Mouse (Mus musculus) neural tube, embryonic 15.5 days (tissue): ENCODE data around the gene 1700017D01Rik. TPM values are rescaled to one million over a fixed set of nuclear protein-coding genes. Genes with fewer than 3 reads are reported as not detected.

ENCODE experiments used
- ATAC-seq: fragments of 200-750 bp; cut with Nextera tagmentation; 2 replicates; pipeline ENCODE4 v1.8.0; 2017; ENCODE audit warnings: mild to moderate bottlenecking, moderate TSS enrichment, moderate library complexity; ENCODE audit not compliant: low FRiP score
- H3K27ac ChIP-seq: fragments of 300-500 bp; sonication (generic); replicated peaks from 2 replicates; pipeline ENCODE4 v1.5.1; 2015; ENCODE audit warnings: mild to moderate bottlenecking, inconsistent platforms
- H3K27me3 ChIP-seq: fragments of 300-500 bp; sonication (generic); replicated peaks from 2 replicates; pipeline ENCODE4 v1.6.1; 2015; ENCODE audit warnings: inconsistent platforms
- H3K36me3 ChIP-seq: fragments of 300-500 bp; sonication (generic); 2 replicates; pipeline ENCODE4 v1.6.1; 2015; ENCODE audit warnings: inconsistent platforms
- H3K4me1 ChIP-seq: fragments of 300-500 bp; sonication (generic); 2 replicates; pipeline ENCODE4 v1.6.1; 2015; ENCODE audit warnings: inconsistent platforms
- H3K4me2 ChIP-seq: fragments of 300-500 bp; sonication (generic); 2 replicates; pipeline ENCODE4 v1.6.1; 2015; ENCODE audit warnings: inconsistent platforms, mild to moderate bottlenecking, moderate library complexity
- H3K4me3 ChIP-seq: fragments of 300-500 bp; sonication (generic); replicated peaks from 2 replicates; pipeline ENCODE4 v1.5.1; 2015; ENCODE audit warnings: mild to moderate bottlenecking, inconsistent platforms
- H3K9ac ChIP-seq: fragments of 300-500 bp; sonication (generic); replicated peaks from 2 replicates; pipeline ENCODE4 v1.6.1; 2015; ENCODE audit warnings: mild to moderate bottlenecking, inconsistent platforms
- H3K9me3 ChIP-seq: fragments of 300-500 bp; sonication (generic); replicated peaks from 2 replicates; pipeline ENCODE4 v1.6.1; 2016; ENCODE audit warnings: inconsistent platforms
- WGBS: fragments of 180-500 bp; shearing (Covaris S2); methylation state at CpG from one replicate; pipeline ENCODE4 v1.1.7; 2015; ENCODE audit warnings: mixed read lengths; 5-methylcytosine and 5-hydroxymethylcytosine counted together
- polyA plus RNA-seq: library from polyadenylated mRNA; unstranded; fragments of >200 nt; fragmentation: Nextera tagmentation; extraction: Ambion mirVana; gene quantifications from 2 replicates; pipeline ENCODE4 v1.2.1, GENCODE M21; 2015

1700017D01Rik gene
- polyA plus RNA-seq, 1 experiment from 2014 or later: not detected

- no peak for ATAC-seq
These were observed 82.7 kb downstream of the 1700017D01Rik start for GRCm38 (mm10) chr19:11048009-11048408.

More at GRCm38 (mm10) chr19:11048009-11048408, 82.7 kb downstream of the 1700017D01Rik start:
- Histone ChIP-seq H3K9ac (no peak overlapping the region), H3K4me3 (no peak overlapping the region), H3K9me3 (no peaks in the 10 kb centered on the region), H3K4me1 (peaks cover 9% of the 10 kb centered on the region; the same call in 1 of the 2 replicates), H3K27ac (no peak overlapping the region), H3K4me2 (no peak overlapping the region), H3K27me3 (no peaks in the 10 kb centered on the region), H3K36me3 (no peaks in the 10 kb centered on the region)
- 77% methylated on average over 6 of the region's 6 CpGs for WGBS

Other genes with a start within 250 kb of the 1700017D01Rik start
- 44.5 and 53.6 TPM in 2 replicates for gene Tmem109, start 248.9 kb downstream of the 1700017D01Rik start, polyA plus RNA-seq
- gene Prpf19, start 235.6 kb downstream of the 1700017D01Rik start, polyA plus RNA-seq: 41.6 and 42.7 TPM in 2 replicates
- gene Zp1, start 210.2 kb downstream of the 1700017D01Rik start, polyA plus RNA-seq: 0.18 and 0.44 TPM in 2 replicates
- 0.19 TPM in 1 of 2 replicates, not detected in the other for gene Ptgdr2, start 193.7 kb downstream of the 1700017D01Rik start, polyA plus RNA-seq
- gene Ccdc86, start 181.6 kb downstream of the 1700017D01Rik start, polyA plus RNA-seq: 12.7 and 16.9 TPM in 2 replicates
- gene Ms4a10, start 156.2 kb downstream of the 1700017D01Rik start, polyA plus RNA-seq: 1.0 TPM in 1 of 2 replicates, not detected in the other
- gene Ms4a15, start 137.6 kb downstream of the 1700017D01Rik start, polyA plus RNA-seq: not detected in 2 replicates
- 1.6 TPM in 1 of 2 replicates, not detected in the other for gene Ms4a18, start 112.8 kb downstream of the 1700017D01Rik start, polyA plus RNA-seq
- 2.3 TPM in 1 of 2 replicates, not detected in the other for gene Ms4a8a, start 49.8 kb downstream of the 1700017D01Rik start, polyA plus RNA-seq
- gene 1700025F22Rik, start 34.4 kb upstream of the 1700017D01Rik start, polyA plus RNA-seq: not detected in 2 replicates
- gene Ms4a13, start 65.9 kb upstream of the 1700017D01Rik start, polyA plus RNA-seq: not detected in 2 replicates
- not detected in 2 replicates for gene Ms4a12, start 101.6 kb upstream of the 1700017D01Rik start, polyA plus RNA-seq
- 0.05 TPM in 1 of 2 replicates, not detected in the other for gene Ms4a1, start 135.4 kb upstream of the 1700017D01Rik start, polyA plus RNA-seq
- not detected in 2 replicates for gene Ms4a5, start 153.0 kb upstream of the 1700017D01Rik start, polyA plus RNA-seq
- 0.05 TPM in 1 of 2 replicates, not detected in the other for gene Ms4a14, start 183.6 kb upstream of the 1700017D01Rik start, polyA plus RNA-seq
- gene Ms4a7, start 205.3 kb upstream of the 1700017D01Rik start, polyA plus RNA-seq: 3.8 and 4.2 TPM in 2 replicates
- gene Ms4a4a, start 244.6 kb upstream of the 1700017D01Rik start, polyA plus RNA-seq: 3.3 and 4.2 TPM in 2 replicates